Mouse (Mus musculus): Measurements from ENCODE around the gene Bdkrb2. TPM values are rescaled to one million over a fixed set of nuclear protein-coding genes. Genes with fewer than 3 reads are reported as not detected.

The Bdkrb2 gene
- polyA plus RNA-seq, 1 experiment from 2014 or later, result 0.15 TPM

- H3K9ac ChIP-seq (ENCODE audit: low read length), result no peak overlapping the region
- H3K9me3 ChIP-seq (ENCODE audit: control insufficient read depth, low read length), result no peaks in the 10 kb centered on the region
- no peak overlapping the region for H3K4me3 ChIP-seq (ENCODE audit: control insufficient read depth in 1 of 2, insufficient read depth in 1 of 2, low read depth in 1 of 2, low read length in 2 of 2)
- peaks cover 94% of the 10 kb centered on the region for H3K36me3 ChIP-seq (ENCODE audit: control insufficient read depth, insufficient read depth, low read length)
- H3K27ac ChIP-seq (replicated peaks in 1 of 2; ENCODE audit: control insufficient read depth in 1 of 2, insufficient read depth in 1 of 2, low read depth in 2 of 2, low read length in 2 of 2), result no peak overlapping the region
- 94% methylated on average over 9 of the region's 9 CpGs for WGBS
- H3K4me2 ChIP-seq (ENCODE audit: low read length), result no peak overlapping the region
- H3K27me3 ChIP-seq (ENCODE audit: control insufficient read depth, insufficient read depth, low read length), result no peaks in the 10 kb centered on the region
- H3K4me1 ChIP-seq (ENCODE audit: control insufficient read depth in 2 of 2, insufficient read depth in 2 of 2, low read length in 2 of 2), result no peaks in the 10 kb centered on the region
- no peak for ATAC-seq (ENCODE audit: insufficient number of reproducible peaks, insufficient read depth, low FRiP score, low read depth)
These were observed 73.5 kb downstream of the Bdkrb2 start for GRCm38 (mm10) chr12:105636551-105636950.

- Histone ChIP-seq H3K27ac (replicated peaks in 1 of 2; ENCODE audit: control insufficient read depth in 1 of 2, insufficient read depth in 1 of 2, low read depth in 2 of 2, low read length in 2 of 2) (no peak overlapping the region), H3K4me2 (ENCODE audit: low read length) (no peak overlapping the region), H3K9ac (ENCODE audit: low read length) (no peak overlapping the region), H3K4me1 (ENCODE audit: control insufficient read depth in 2 of 2, insufficient read depth in 2 of 2, low read length in 2 of 2) (no peaks in the 10 kb centered on the region), H3K27me3 (ENCODE audit: control insufficient read depth, insufficient read depth, low read length) (no peaks in the 10 kb centered on the region), H3K9me3 (ENCODE audit: control insufficient read depth, low read length) (no peaks in the 10 kb centered on the region), H3K4me3 (ENCODE audit: control insufficient read depth in 1 of 2, insufficient read depth in 1 of 2, low read depth in 1 of 2, low read length in 2 of 2) (no peak overlapping the region), H3K36me3 (ENCODE audit: control insufficient read depth, insufficient read depth, low read length) (peaks cover 98% of the 10 kb centered on the region)
- 78% methylated on average over 4 of the region's 4 CpGs for WGBS
- no peak for ATAC-seq (ENCODE audit: insufficient number of reproducible peaks, insufficient read depth, low FRiP score, low read depth)
These were observed 74.5 kb downstream of the Bdkrb2 start for GRCm38 (mm10) chr12:105637554-105637953.

GRCm38 (mm10) chr12:105642770-105643321 is 79.8 kb downstream of the Bdkrb2 start:
- WGBS, result 95% methylated on average over 11 of the region's 11 CpGs
- no peaks in the 10 kb centered on the region for H3K27me3 ChIP-seq (ENCODE audit: control insufficient read depth, insufficient read depth, low read length)

More at GRCm38 (mm10) chr12:105642770-105643321, 79.8 kb downstream of the Bdkrb2 start:
- no peak for ATAC-seq (ENCODE audit: insufficient number of reproducible peaks, insufficient read depth, low FRiP score, low read depth)
- Histone ChIP-seq H3K4me3 (ENCODE audit: control insufficient read depth in 1 of 2, insufficient read depth in 1 of 2, low read depth in 1 of 2, low read length in 2 of 2) (no peak overlapping the region), H3K4me2 (ENCODE audit: low read length) (no peak overlapping the region), H3K4me1 (ENCODE audit: control insufficient read depth in 2 of 2, insufficient read depth in 2 of 2, low read length in 2 of 2) (no peaks in the 10 kb centered on the region), H3K9ac (ENCODE audit: low read length) (no peak overlapping the region), H3K27ac (replicated peaks in 1 of 2; ENCODE audit: control insufficient read depth in 1 of 2, insufficient read depth in 1 of 2, low read depth in 2 of 2, low read length in 2 of 2) (no peak overlapping the region), H3K36me3 (ENCODE audit: control insufficient read depth, insufficient read depth, low read length) (peaks cover 100% of the 10 kb centered on the region), H3K9me3 (ENCODE audit: control insufficient read depth, low read length) (no peaks in the 10 kb centered on the region)

Other genes starting within 250 kb of the Bdkrb2 start
- not detected in 2 replicates for gene Tunar, start 229.4 kb upstream of the Bdkrb2 start, polyA plus RNA-seq (2014; fragmentation: Nextera tagmentation; extraction: Ambion mirVana)
- 0.30 and 0.72 TPM in 2 replicates for gene D430019H16Rik, start 109.4 kb upstream of the Bdkrb2 start, polyA plus RNA-seq (2014; fragmentation: Nextera tagmentation; extraction: Ambion mirVana)
- gene Bdkrb1, start 39.9 kb downstream of the Bdkrb2 start, polyA plus RNA-seq (2014; fragmentation: Nextera tagmentation; extraction: Ambion mirVana), result 0.15 TPM in 1 of 2 replicates, not detected in the other
- gene Gskip, start 121.6 kb downstream of the Bdkrb2 start, polyA plus RNA-seq (2014; fragmentation: Nextera tagmentation; extraction: Ambion mirVana), result 21.3 and 25.4 TPM in 2 replicates
- 10.6 and 11.9 TPM in 2 replicates for gene Atg2b, start 122.0 kb downstream of the Bdkrb2 start, polyA plus RNA-seq (2014; fragmentation: Nextera tagmentation; extraction: Ambion mirVana)
- 0.07 and 0.11 TPM in 2 replicates for gene Ak7, start 142.8 kb downstream of the Bdkrb2 start, polyA plus RNA-seq (2014; fragmentation: Nextera tagmentation; extraction: Ambion mirVana)
- gene Papola, start 221.5 kb downstream of the Bdkrb2 start, polyA plus RNA-seq (2014; fragmentation: Nextera tagmentation; extraction: Ambion mirVana), result 118 and 120 TPM in 2 replicates

Data from heart, embryonic 14.5 days (tissue).